Mouse (Mus musculus): ENCODE data around the gene Lmntd1. TPM values are rescaled to one million over a fixed set of nuclear protein-coding genes. Genes with fewer than 3 reads are reported as not detected.
A peak's percentile ranks its signal among the peaks of the same experiment; 100 is the strongest.

The Lmntd1 gene
- polyA plus RNA-seq, 1 experiment: 0.04 TPM

DNA sequence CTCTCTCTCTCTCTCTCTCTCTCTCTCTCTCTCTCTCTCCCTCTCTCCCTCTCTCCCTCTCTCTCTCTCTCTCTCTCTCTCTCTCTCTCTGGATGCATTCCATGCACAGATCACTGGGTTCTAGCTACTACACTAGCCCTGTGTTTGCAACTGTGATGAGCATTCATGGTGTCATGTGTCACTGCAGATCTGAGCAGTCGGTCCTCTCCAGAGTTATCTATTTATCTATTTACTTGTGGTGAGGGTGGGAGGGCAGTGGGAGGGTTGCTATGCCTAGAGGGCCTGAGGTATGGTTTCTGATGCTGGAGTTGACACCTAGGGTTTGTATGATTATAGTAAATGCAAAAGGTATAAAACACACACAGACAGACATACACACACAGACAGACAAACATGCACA lies 261.4 kb downstream of the Lmntd1 start:
- Histone ChIP-seq H3K4me1 (ENCODE audit: control insufficient read depth, insufficient read depth, insufficient read length) (no peaks in the 10 kb centered on the region), H3K27me3 (ENCODE audit: control insufficient read depth, insufficient read depth, low read length) (no peaks in the 10 kb centered on the region), H3K27ac (ENCODE audit: insufficient read depth, low read length) (no peak overlapping the region), H3K4me3 (ENCODE audit: extremely low read depth, insufficient read depth, insufficient read length) (no peak overlapping the region), H3K36me3 (ENCODE audit: control insufficient read depth, insufficient read depth, low read length) (no peaks in the 10 kb centered on the region)
- TF ChIP-seq CTCF (IDR thresholded peaks at IDR 0.05; ENCODE audit: extremely low read depth, insufficient read depth, insufficient read length, insufficient replicate concordance) (no peak), POLR2A (IDR thresholded peaks at IDR 0.05; ENCODE audit: low read depth, low read length) (no peak)
- no peak for DNase-seq (ENCODE audit: low read depth in 1 of 2, low spot score in 2 of 2)
- 62% methylated on average over 1 of the region's 1 CpGs for WGBS

DNA sequence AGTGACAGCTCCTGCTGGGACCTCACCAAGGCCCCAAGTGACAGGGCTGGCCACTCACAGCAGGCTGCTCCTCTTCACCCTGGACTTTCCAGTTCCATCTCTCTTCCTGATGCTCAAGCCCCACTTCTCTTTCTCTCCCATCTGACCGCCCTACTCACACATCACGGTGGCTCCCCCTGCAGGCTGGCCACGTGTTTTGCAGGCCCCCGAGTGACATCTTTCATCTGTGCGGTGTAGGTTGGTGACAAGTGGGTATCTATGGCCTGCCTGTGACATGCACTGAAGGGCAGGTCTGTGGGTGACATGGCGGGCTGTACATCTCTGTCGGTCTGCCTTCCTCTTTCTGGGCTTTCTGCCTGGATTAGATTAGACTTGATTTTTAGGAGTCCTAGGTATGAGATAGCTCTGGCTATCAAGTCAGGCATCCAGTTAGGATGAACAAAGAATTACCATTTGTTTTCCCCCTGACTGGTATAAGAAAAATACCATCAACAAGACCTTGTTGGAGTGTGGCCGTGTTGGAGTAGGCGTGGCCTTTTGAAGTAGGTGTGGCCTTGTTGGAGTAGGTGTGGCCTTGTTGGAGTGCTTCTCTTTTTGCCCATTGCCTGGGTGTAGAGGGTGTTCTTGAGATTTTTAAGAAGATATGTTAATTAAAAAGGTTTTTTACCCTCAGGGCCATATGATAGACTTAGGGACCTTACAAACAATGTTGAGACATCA lies 265.8 kb downstream of the Lmntd1 start:
- WGBS: 49% methylated on average over 9 of the region's 9 CpGs
- no peaks in the 10 kb centered on the region for H3K36me3 ChIP-seq (ENCODE audit: control insufficient read depth, insufficient read depth, low read length)
- TF ChIP-seq CTCF (IDR thresholded peaks at IDR 0.05; ENCODE audit: extremely low read depth, insufficient read depth, insufficient read length, insufficient replicate concordance): peak; percentile 55; the same call in 1 of the 2 replicates
- TF ChIP-seq POLR2A (IDR thresholded peaks at IDR 0.05; ENCODE audit: low read depth, low read length): no peak

DNA sequence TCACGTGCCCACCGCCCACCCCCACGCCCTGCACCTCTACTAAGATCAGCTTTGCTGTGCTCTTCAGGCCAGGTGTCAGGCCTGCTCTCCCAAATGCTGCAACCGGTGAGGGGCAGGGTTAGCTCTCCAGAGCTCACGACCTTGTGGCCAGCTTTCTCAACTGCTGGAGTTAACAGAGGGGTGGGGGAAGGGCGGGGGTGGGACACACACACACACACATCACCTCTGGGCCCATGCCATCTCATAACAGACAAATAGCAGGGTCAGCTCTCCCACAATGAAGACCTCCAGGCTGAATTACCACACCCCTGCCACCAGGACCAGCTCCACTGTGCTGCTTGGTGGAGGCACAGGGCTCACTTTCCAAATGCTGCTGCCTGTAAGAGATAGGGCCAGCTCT lies 266.5 kb downstream of the Lmntd1 start:
- no peak overlapping the region for H3K27ac ChIP-seq (ENCODE audit: insufficient read depth, low read length)
- H3K4me3 ChIP-seq (ENCODE audit: extremely low read depth, insufficient read depth, insufficient read length): no peak overlapping the region
- no peak for DNase-seq (ENCODE audit: low read depth in 1 of 2, low spot score in 2 of 2)
- no peak for TF ChIP-seq POLR2A (IDR thresholded peaks at IDR 0.05; ENCODE audit: low read depth, low read length)
- no peak for TF ChIP-seq CTCF (IDR thresholded peaks at IDR 0.05; ENCODE audit: extremely low read depth, insufficient read depth, insufficient read length, insufficient replicate concordance)
- 89% methylated on average over 6 of the region's 6 CpGs for WGBS
- H3K4me1 ChIP-seq (ENCODE audit: control insufficient read depth, insufficient read depth, insufficient read length): no peaks in the 10 kb centered on the region
- H3K27me3 ChIP-seq (ENCODE audit: control insufficient read depth, insufficient read depth, low read length): no peaks in the 10 kb centered on the region
- H3K36me3 ChIP-seq (ENCODE audit: control insufficient read depth, insufficient read depth, low read length): no peaks in the 10 kb centered on the region

More for the DNA sequence above, 265.8 kb downstream of the Lmntd1 start:
- peak in 1 of 2 experiments; percentile 48 for DNase-seq (ENCODE audit: low read depth in 1 of 2, low spot score in 2 of 2)
- Histone ChIP-seq H3K4me1 (ENCODE audit: control insufficient read depth, insufficient read depth, insufficient read length) (no peaks in the 10 kb centered on the region), H3K27ac (ENCODE audit: insufficient read depth, low read length) (no peak overlapping the region), H3K4me3 (ENCODE audit: extremely low read depth, insufficient read depth, insufficient read length) (no peak overlapping the region), H3K27me3 (ENCODE audit: control insufficient read depth, insufficient read depth, low read length) (no peaks in the 10 kb centered on the region)

DNA sequence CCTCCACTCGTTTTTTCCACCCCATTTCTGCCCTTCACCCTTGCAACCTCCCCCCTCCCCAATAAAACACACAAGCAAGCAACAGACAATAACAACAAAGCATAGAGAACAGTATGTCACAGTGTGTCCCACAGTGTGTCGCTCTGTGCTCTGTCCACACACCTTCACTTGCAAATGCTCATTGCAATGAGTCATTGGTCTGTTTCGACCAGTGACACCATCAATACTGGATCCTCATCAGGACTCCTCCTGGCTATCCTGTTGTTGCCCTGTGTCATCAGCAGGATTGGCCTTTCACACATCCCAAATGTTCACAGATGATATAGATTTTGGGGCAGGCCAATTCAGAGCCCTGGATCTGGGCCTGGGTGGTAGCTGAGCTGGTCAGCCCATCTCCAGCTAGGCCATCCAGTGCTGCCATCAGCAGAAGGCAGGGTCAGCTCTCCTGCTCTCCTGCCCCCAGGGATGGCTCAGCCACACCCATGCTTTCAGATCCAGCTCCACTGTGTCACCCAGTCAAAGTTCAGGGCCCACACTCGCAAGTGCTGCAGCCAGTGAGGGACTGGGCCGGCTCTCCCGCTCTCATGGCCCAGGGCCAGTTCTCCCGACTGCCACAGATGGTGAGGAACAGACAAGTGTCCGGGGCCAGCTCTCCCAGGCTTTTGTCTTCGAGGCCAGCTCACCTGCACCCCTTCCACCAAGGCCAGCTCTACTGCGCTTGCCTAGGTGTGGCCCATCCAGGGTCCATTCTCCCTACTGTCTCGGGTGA lies 267.1 kb downstream of the Lmntd1 start:
- no peaks in the 10 kb centered on the region for H3K4me1 ChIP-seq (ENCODE audit: control insufficient read depth, insufficient read depth, insufficient read length)
- DNase-seq (ENCODE audit: low read depth in 1 of 2, low spot score in 2 of 2): no peak
- no peaks in the 10 kb centered on the region for H3K27me3 ChIP-seq (ENCODE audit: control insufficient read depth, insufficient read depth, low read length)
- 83% methylated on average over 11 of the region's 11 CpGs for WGBS
- TF ChIP-seq POLR2A (IDR thresholded peaks at IDR 0.05; ENCODE audit: low read depth, low read length) (no peak), CTCF (IDR thresholded peaks at IDR 0.05; ENCODE audit: extremely low read depth, insufficient read depth, insufficient read length, insufficient replicate concordance) (no peak)
- H3K27ac ChIP-seq (ENCODE audit: insufficient read depth, low read length): no peak overlapping the region
- H3K4me3 ChIP-seq (ENCODE audit: extremely low read depth, insufficient read depth, insufficient read length): no peak overlapping the region
- H3K36me3 ChIP-seq (ENCODE audit: control insufficient read depth, insufficient read depth, low read length): no peaks in the 10 kb centered on the region

DNA sequence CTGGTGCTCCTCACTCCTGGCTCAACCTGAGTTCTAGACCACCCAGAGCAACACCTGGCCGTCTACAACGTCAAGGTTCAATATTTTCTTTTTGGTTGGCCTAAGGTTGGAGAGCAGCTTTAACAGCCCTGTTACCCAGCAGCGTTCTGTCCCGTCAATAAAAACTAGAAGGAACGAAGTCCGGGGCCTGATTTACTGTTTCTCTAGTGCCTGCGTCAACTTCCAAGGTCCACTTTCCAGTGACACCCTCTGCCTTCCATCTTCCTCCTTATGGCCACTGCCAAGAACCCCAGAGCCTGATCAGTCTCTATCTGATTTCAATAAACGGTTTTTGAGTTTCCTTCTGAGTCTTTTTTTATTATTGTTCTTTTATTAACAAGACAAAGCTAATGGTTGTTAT lies 267.8 kb downstream of the Lmntd1 start:
- H3K4me3 ChIP-seq (ENCODE audit: extremely low read depth, insufficient read depth, insufficient read length): no peak overlapping the region
- WGBS: 85% methylated on average over 8 of the region's 8 CpGs
- no peaks in the 10 kb centered on the region for H3K4me1 ChIP-seq (ENCODE audit: control insufficient read depth, insufficient read depth, insufficient read length)
- TF ChIP-seq CTCF (IDR thresholded peaks at IDR 0.05; ENCODE audit: extremely low read depth, insufficient read depth, insufficient read length, insufficient replicate concordance) (no peak), POLR2A (IDR thresholded peaks at IDR 0.05; ENCODE audit: low read depth, low read length) (no peak)
- no peaks in the 10 kb centered on the region for H3K27me3 ChIP-seq (ENCODE audit: control insufficient read depth, insufficient read depth, low read length)
- no peak for DNase-seq (ENCODE audit: low read depth in 1 of 2, low spot score in 2 of 2)
- no peaks in the 10 kb centered on the region for H3K36me3 ChIP-seq (ENCODE audit: control insufficient read depth, insufficient read depth, low read length)
- H3K27ac ChIP-seq (ENCODE audit: insufficient read depth, low read length): no peak overlapping the region

DNA sequence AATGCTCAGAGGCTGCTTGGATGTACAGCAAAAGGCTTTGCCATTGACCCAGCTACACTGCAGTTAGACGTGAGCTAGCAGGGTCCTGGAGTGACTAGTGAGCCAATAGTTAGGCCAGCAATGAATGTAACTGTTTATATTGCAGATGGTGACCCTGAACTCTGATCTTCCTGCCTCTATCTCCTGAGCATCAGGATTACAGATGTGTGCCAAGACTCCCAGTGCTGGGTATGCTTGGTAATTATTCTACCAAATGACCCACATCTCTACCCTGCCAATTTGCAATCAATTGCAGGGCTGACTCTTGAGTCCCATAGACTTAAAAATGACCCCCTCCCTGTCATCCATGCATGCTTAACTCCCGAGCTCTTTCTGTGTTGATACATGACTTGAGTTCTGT lies 269.4 kb downstream of the Lmntd1 start:
- Histone ChIP-seq H3K4me1 (ENCODE audit: control insufficient read depth, insufficient read depth, insufficient read length) (peaks cover under 1% of the 10 kb centered on the region; the same call in 1 of the 2 replicates), H3K27ac (ENCODE audit: insufficient read depth, low read length) (no peak overlapping the region), H3K27me3 (ENCODE audit: control insufficient read depth, insufficient read depth, low read length) (no peaks in the 10 kb centered on the region), H3K4me3 (ENCODE audit: extremely low read depth, insufficient read depth, insufficient read length) (no peak overlapping the region), H3K36me3 (ENCODE audit: control insufficient read depth, insufficient read depth, low read length) (no peaks in the 10 kb centered on the region)
- no peak for DNase-seq (ENCODE audit: low read depth in 1 of 2, low spot score in 2 of 2)
- TF ChIP-seq POLR2A (IDR thresholded peaks at IDR 0.05; ENCODE audit: low read depth, low read length) (no peak), CTCF (IDR thresholded peaks at IDR 0.05; ENCODE audit: extremely low read depth, insufficient read depth, insufficient read length, insufficient replicate concordance) (no peak)
- WGBS: 82% methylated on average over 2 of the region's 2 CpGs
